Mouse (Mus musculus) lung, postnatal 14 days (tissue): ENCODE data around the gene Osgep.
"Not testable (repeated sequence)": the region's sequence is repeated elsewhere in the genome, so short reads cannot be mapped to it uniquely, and the experiment has no call there.

Experiments used
- DNase-seq: peaks from one replicate; pipeline ENCODE4 v3.0.0; 2021

Gene Osgep

GRCm38 (mm10) chr14:50924281-50925064 is at the start of gene Osgep, which contains the start of gene Apex1:
TSS of gene Osgep (minus strand) at chr14:50924893.
TSS of gene Apex1 (plus strand) at chr14:50924968.
- DNase-seq: peak; percentile 97

GRCm38 (mm10) chr14:50973700-50974099 is 49.0 kb upstream of the Osgep start:
- DNase-seq: no peak

- not testable (repeated sequence) for DNase-seq
Measured at GRCm38 (mm10) chr14:50973054-50973453, 48.4 kb upstream of the Osgep start.

- no peak for DNase-seq
Measured at GRCm38 (mm10) chr14:50970822-50971221, 46.1 kb upstream of the Osgep start.

- DNase-seq: no peak
Measured at GRCm38 (mm10) chr14:50969558-50970544, 45.2 kb upstream of the Osgep start.

- DNase-seq: no peak
Measured at GRCm38 (mm10) chr14:50969041-50969440, 44.3 kb upstream of the Osgep start.

GRCm38 (mm10) chr14:50968216-50968980 is 43.7 kb upstream of the Osgep start:
- DNase-seq: no peak

- not testable (repeated sequence) for DNase-seq
Measured at GRCm38 (mm10) chr14:50958289-50958995, 33.7 kb upstream of the Osgep start.

GRCm38 (mm10) chr14:50957146-50957545 is 32.5 kb upstream of the Osgep start:
- not testable (repeated sequence) for DNase-seq

- not testable (repeated sequence) for DNase-seq
Measured at GRCm38 (mm10) chr14:50956724-50957123, 32.0 kb upstream of the Osgep start.

GRCm38 (mm10) chr14:50955942-50956508 is 31.3 kb upstream of the Osgep start, which contains the start of gene Pnp2:
TSS of gene Pnp2 (plus strand) at chr14:50955992.
- peak; percentile 61 for DNase-seq

- DNase-seq: no peak
Measured at GRCm38 (mm10) chr14:50955487-50955886, 30.8 kb upstream of the Osgep start.

- DNase-seq: not testable (repeated sequence)
Measured at GRCm38 (mm10) chr14:50945526-50945925, 20.8 kb upstream of the Osgep start.

GRCm38 (mm10) chr14:50945081-50945480 is 20.4 kb upstream of the Osgep start:
- DNase-seq: not testable (repeated sequence)

- DNase-seq: not testable (repeated sequence)
Measured at GRCm38 (mm10) chr14:50944668-50945033, 20.0 kb upstream of the Osgep start.

GRCm38 (mm10) chr14:50943932-50944667 is 19.4 kb upstream of the Osgep start, which contains the start of gene Gm49342:
TSS of gene Gm49342 (plus strand) at chr14:50944517.
- DNase-seq: peak; percentile 97

GRCm38 (mm10) chr14:50938940-50939339 is 14.2 kb upstream of the Osgep start:
- no peak for DNase-seq

GRCm38 (mm10) chr14:50938119-50938908 is 13.6 kb upstream of the Osgep start:
- DNase-seq: no peak

- no peak for DNase-seq
Measured at GRCm38 (mm10) chr14:50936649-50937048, 12.0 kb upstream of the Osgep start.

- no peak for DNase-seq
Measured at GRCm38 (mm10) chr14:50931493-50932020, 6.9 kb upstream of the Osgep start.
